8 mouse cellular contexts compared by ENCODE assay signal in genomic region chr7:70576112-70576910, GRCm38 (mm10).
DNase-seq lines count a peak whose midpoint lies in the region; ATAC-seq and TF ChIP-seq lines count a peak whose summit lies in the region.

No protein-coding gene starts in this region.

- no peaks in the 10 kb centered on the region for H3K36me3 ChIP-seq in heart, embryonic 13.5 days
- H3K36me3 ChIP-seq in heart, embryonic 11.5 days (ENCODE audit: control insufficient read depth, insufficient read depth, low read length): no peaks in the 10 kb centered on the region
- H3K36me3 ChIP-seq in embryonic facial prominence, embryonic 14.5 days (ENCODE audit: control insufficient read depth, insufficient read depth, low read length): no peaks in the 10 kb centered on the region
- no peaks in the 10 kb centered on the region for H3K36me3 ChIP-seq in lung, postnatal 0 days (ENCODE audit: insufficient read depth, low read length)

- TF ChIP-seq CTCF in lung, postnatal 0 days (IDR thresholded peaks at IDR 0.05): no peak

- TF ChIP-seq EP300 in lung, postnatal 0 days (IDR thresholded peaks at IDR 0.05): no peak

- H3K9me3 ChIP-seq in heart, embryonic 13.5 days: no peaks in the 10 kb centered on the region
- no peaks in the 10 kb centered on the region for H3K9me3 ChIP-seq in heart, embryonic 11.5 days (replicated peaks; ENCODE audit: control insufficient read depth, low read length)
- no peaks in the 10 kb centered on the region for H3K9me3 ChIP-seq in embryonic facial prominence, embryonic 14.5 days (ENCODE audit: control insufficient read depth, low read length)
- no peaks in the 10 kb centered on the region for H3K9me3 ChIP-seq in lung, postnatal 0 days (ENCODE audit: low read length)

- peak overlapping the region; percentile 36 for H3K4me2 ChIP-seq in heart, embryonic 13.5 days
- H3K4me2 ChIP-seq in heart, embryonic 11.5 days: no peak overlapping the region
- peak overlapping the region; percentile 20; the same call in 1 of the 2 replicates for H3K4me2 ChIP-seq in embryonic facial prominence, embryonic 14.5 days (ENCODE audit: low read depth, low read length)
- no peak overlapping the region for H3K4me2 ChIP-seq in lung, postnatal 0 days (replicated peaks; ENCODE audit: low read depth, low read length)

- no peak overlapping the region for H3K27ac ChIP-seq in heart, embryonic 13.5 days (replicated peaks)
- H3K27ac ChIP-seq in heart, embryonic 11.5 days (ENCODE audit: low read depth, low read length): no peak overlapping the region
- H3K27ac ChIP-seq in embryonic facial prominence, embryonic 14.5 days (replicated peaks; ENCODE audit: low read depth, low read length): no peak overlapping the region
- H3K27ac ChIP-seq in lung, postnatal 0 days (ENCODE audit: low read length): peak overlapping the region; percentile 4; the same call in 1 of the 2 replicates

- H3K27me3 ChIP-seq in heart, embryonic 13.5 days (replicated peaks): no peaks in the 10 kb centered on the region
- no peaks in the 10 kb centered on the region for H3K27me3 ChIP-seq in heart, embryonic 11.5 days (ENCODE audit: control insufficient read depth, insufficient read depth, low read length)
- no peaks in the 10 kb centered on the region for H3K27me3 ChIP-seq in embryonic facial prominence, embryonic 14.5 days (replicated peaks; ENCODE audit: control insufficient read depth, insufficient read depth, low read length)
- no peaks in the 10 kb centered on the region for H3K27me3 ChIP-seq in lung, postnatal 0 days (replicated peaks; ENCODE audit: insufficient read depth, low read length)

- ATAC-seq in heart, embryonic 13.5 days (ENCODE audit: extremely low read depth, insufficient number of reproducible peaks, low FRiP score, low TSS enrichment): no peak
- no peak for ATAC-seq in heart, embryonic 11.5 days (replicated peaks; ENCODE audit: insufficient number of reproducible peaks, low FRiP score, low TSS enrichment)
- ATAC-seq in embryonic facial prominence, embryonic 14.5 days (ENCODE audit: low read depth): peak; percentile 85
- peak; percentile 78 for ATAC-seq in lung, postnatal 0 days
- ATAC-seq in granulocyte monocyte progenitor cell, adult 5-6 weeks (replicated peaks; ENCODE audit: poor library complexity, severe bottlenecking): no peak

- H3K4me1 ChIP-seq in heart, embryonic 13.5 days: peaks cover 13% of the 10 kb centered on the region
- H3K4me1 ChIP-seq in heart, embryonic 11.5 days (ENCODE audit: control insufficient read depth, insufficient read depth, low read length): no peaks in the 10 kb centered on the region
- H3K4me1 ChIP-seq in embryonic facial prominence, embryonic 14.5 days (ENCODE audit: control insufficient read depth, insufficient read depth, low read length): peaks cover 14% of the 10 kb centered on the region; the same call in 1 of the 2 replicates
- peaks cover 3% of the 10 kb centered on the region; the same call in 1 of the 2 replicates for H3K4me1 ChIP-seq in lung, postnatal 0 days (ENCODE audit: insufficient read depth, low read depth, low read length)

- DNase-seq in NIH3T3 (ENCODE audit: low read depth): peak; percentile 41
- peak; percentile 82 for DNase-seq in embryonic facial prominence, embryonic 14.5 days (ENCODE audit: low spot score)
- peak; percentile 51 for DNase-seq in lung, postnatal 0 days (ENCODE audit: low spot score)
- no peak for DNase-seq in layer of hippocampus, adult 9-10 months (ENCODE audit: low spot score)
- DNase-seq in urinary bladder, postnatal 4 days (ENCODE audit: low spot score in 2 of 2): no peak

- 30% methylated on average over 15 of the region's 15 CpGs for WGBS in heart, embryonic 13.5 days
- 31% methylated on average over 15 of the region's 15 CpGs for WGBS in heart, embryonic 11.5 days (ENCODE audit: insufficient replicate concordance)
- WGBS in embryonic facial prominence, embryonic 14.5 days: 25% methylated on average over 15 of the region's 15 CpGs
- WGBS in lung, postnatal 0 days: 30% methylated on average over 15 of the region's 15 CpGs

- H3K4me3 ChIP-seq in heart, embryonic 13.5 days: no peak overlapping the region
- no peak overlapping the region for H3K4me3 ChIP-seq in heart, embryonic 11.5 days (ENCODE audit: low read depth, low read length)
- no peak overlapping the region for H3K4me3 ChIP-seq in embryonic facial prominence, embryonic 14.5 days (ENCODE audit: low read depth, low read length)
- no peak overlapping the region for H3K4me3 ChIP-seq in lung, postnatal 0 days (ENCODE audit: low read depth, low read length)

- H3K9ac ChIP-seq in heart, embryonic 13.5 days: no peak overlapping the region
- H3K9ac ChIP-seq in heart, embryonic 11.5 days (ENCODE audit: low read depth, low read length): no peak overlapping the region
- H3K9ac ChIP-seq in embryonic facial prominence, embryonic 14.5 days (ENCODE audit: low read depth, low read length): no peak overlapping the region
- no peak overlapping the region for H3K9ac ChIP-seq in lung, postnatal 0 days (replicated peaks; ENCODE audit: low read depth)

Comparison
In these comparisons a context has a peak if more than half of its experiments do, and no peak if none do; other contexts are left out.
1. H3K4me2 ChIP-seq: peak in heart, embryonic 13.5 days (single experiment) and embryonic facial prominence, embryonic 14.5 days (single experiment); none in heart, embryonic 11.5 days (single experiment) and lung, postnatal 0 days (single experiment).
2. ATAC-seq: peak in embryonic facial prominence, embryonic 14.5 days (single experiment) and lung, postnatal 0 days (single experiment); none in heart, embryonic 13.5 days (single experiment), heart, embryonic 11.5 days (single experiment) and granulocyte monocyte progenitor cell, adult 5-6 weeks (single experiment).
3. DNase-seq: peak in NIH3T3 (single experiment), embryonic facial prominence, embryonic 14.5 days (single experiment) and lung, postnatal 0 days (single experiment); none in layer of hippocampus, adult 9-10 months (single experiment) and urinary bladder, postnatal 4 days (0 of 2).